Mouse (Mus musculus): ENCODE results near the gene Acod1. TPM values are rescaled to one million over a fixed set of nuclear protein-coding genes. Genes with fewer than 3 reads are reported as not detected.

Gene Acod1
- polyA plus RNA-seq (2012; rRNA removed), result 0.10 TPM in 1 of 2 replicates, not detected in the other

DNA sequence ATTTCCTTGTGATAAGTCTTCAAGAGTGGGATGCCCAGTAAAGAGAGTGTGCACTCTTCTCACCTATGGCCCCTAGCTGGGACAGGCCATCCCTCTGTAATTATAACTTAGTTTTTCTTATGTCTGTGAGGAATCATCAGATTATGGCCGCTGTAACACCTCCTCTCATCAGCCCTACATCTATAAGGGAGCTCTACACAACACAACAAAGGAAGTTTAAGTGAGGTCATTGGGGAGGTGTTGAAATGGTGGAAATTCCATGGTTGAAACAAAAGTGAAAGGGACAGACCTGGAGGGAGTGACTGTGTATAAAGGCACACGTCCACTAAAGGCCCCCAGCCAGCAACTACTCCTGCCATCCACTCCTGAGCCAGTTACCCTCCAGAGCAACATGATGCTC lies at the start of gene Acod1:
TSS of gene Acod1 (plus strand) at position 301 of the 400 bp plus-strand sequence.
- no peak within 1 kb of the TSS for H3K27ac ChIP-seq (ENCODE audit: insufficient read depth, low read length)
- H3K4me1 ChIP-seq (ENCODE audit: control insufficient read depth, insufficient read depth, low read length), result no peaks in the 10 kb centered on the region
- no peak for TF ChIP-seq POLR2A (IDR thresholded peaks at IDR 0.05; ENCODE audit: borderline replicate concordance, insufficient read depth, low read length)
- TF ChIP-seq CTCF (IDR thresholded peaks at IDR 0.05; ENCODE audit: borderline replicate concordance, insufficient read depth, low read depth, low read length), result no peak
- H3K4me3 ChIP-seq (replicated peaks; ENCODE audit: insufficient read depth, low read depth, low read length), result no peak within 1 kb of the TSS
- no peaks in the 10 kb centered on the region for H3K27me3 ChIP-seq (ENCODE audit: control insufficient read depth, insufficient read depth, low read length)
- DNase-seq, result no peak
- 79% methylated on average over 2 of the region's 2 CpGs for WGBS

DNA sequence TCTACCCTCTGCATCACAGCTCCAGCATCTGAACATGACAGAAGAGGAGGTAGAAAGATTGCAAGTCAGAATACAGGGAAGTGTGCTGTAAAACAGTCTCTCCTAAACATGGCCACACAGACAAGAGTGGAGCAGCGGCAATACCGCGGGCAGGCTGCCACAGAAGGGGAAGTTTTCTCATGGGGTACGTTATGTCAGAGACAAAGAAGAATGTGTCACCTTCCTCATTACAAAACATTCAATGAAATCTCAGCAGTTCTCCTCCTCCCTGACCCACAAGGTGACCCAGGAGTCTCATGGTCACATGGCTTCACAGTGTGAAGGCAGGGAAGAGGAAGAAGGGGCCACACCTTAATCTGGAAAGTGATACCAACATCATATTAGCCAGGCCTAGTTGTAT lies 39.0 kb upstream of the Acod1 start:
- H3K27ac ChIP-seq (ENCODE audit: insufficient read depth, low read length), result no peak overlapping the region
- TF ChIP-seq CTCF (IDR thresholded peaks at IDR 0.05; ENCODE audit: borderline replicate concordance, insufficient read depth, low read depth, low read length), result no peak
- TF ChIP-seq POLR2A (IDR thresholded peaks at IDR 0.05; ENCODE audit: borderline replicate concordance, insufficient read depth, low read length), result no peak
- 92% methylated on average over 4 of the region's 4 CpGs for WGBS
- H3K27me3 ChIP-seq (ENCODE audit: control insufficient read depth, insufficient read depth, low read length), result no peaks in the 10 kb centered on the region
- DNase-seq, result no peak
- no peak overlapping the region for H3K4me3 ChIP-seq (replicated peaks; ENCODE audit: insufficient read depth, low read depth, low read length)
- no peaks in the 10 kb centered on the region for H3K4me1 ChIP-seq (ENCODE audit: control insufficient read depth, insufficient read depth, low read length)

DNA sequence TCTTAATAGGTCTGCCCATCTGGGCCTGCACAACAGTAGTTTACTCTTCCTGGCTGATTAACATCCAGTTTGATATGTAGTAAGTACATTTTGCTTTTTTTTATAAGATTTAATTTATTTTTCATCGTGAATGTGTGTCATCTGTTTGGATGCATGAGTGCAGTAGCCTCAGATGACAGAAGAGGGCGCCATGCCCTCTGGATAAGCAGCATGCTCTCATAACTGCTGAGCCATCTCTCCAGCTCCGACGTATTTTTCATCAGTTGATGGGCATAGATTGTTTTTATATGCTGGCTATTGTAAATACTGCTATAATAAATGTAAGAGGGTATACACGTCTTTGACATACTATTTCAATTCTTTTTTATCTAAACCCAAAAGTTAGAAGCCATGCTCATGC lies 35.0 kb upstream of the Acod1 start:
- DNase-seq, result peak in 1 of 2 experiments; percentile 9
- no peaks in the 10 kb centered on the region for H3K4me1 ChIP-seq (ENCODE audit: control insufficient read depth, insufficient read depth, low read length)
- H3K27me3 ChIP-seq (ENCODE audit: control insufficient read depth, insufficient read depth, low read length), result no peaks in the 10 kb centered on the region
- TF ChIP-seq CTCF (IDR thresholded peaks at IDR 0.05; ENCODE audit: borderline replicate concordance, insufficient read depth, low read depth, low read length), result peak; percentile 56; the same call in 1 of the 2 replicates
- no peak for TF ChIP-seq POLR2A (IDR thresholded peaks at IDR 0.05; ENCODE audit: borderline replicate concordance, insufficient read depth, low read length)
- 27% methylated on average over 5 of the region's 5 CpGs for WGBS
- H3K4me3 ChIP-seq (replicated peaks; ENCODE audit: insufficient read depth, low read depth, low read length), result no peak overlapping the region
- H3K27ac ChIP-seq (ENCODE audit: insufficient read depth, low read length), result no peak overlapping the region

DNA sequence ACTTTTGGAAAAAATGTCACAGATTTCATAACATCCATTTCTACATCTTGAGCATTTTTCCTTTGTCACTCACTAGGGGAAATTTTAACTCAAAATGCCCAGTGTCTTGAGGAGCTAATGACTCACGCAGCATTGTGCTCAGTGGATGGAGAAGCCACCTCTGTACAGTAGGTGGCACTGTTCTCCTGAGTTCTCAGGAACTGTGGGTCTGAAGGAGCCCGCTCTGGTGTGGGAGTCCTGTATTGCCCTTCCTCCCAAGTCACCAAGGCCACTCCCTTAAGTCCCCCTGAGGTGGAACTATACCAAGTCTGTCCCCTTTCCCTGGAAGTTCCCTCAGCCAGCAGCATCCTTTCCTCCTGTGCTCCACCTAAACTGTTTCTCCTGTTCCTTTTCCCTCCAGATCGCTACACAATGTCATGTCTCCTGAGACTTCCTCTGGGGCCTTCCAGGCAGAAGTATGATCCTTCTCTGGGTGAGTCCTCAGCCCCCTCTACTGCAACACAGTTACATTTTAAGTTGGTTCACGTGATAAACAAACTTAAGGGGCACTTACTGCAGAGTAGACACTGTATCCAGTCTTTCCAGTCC lies 34.1 kb upstream of the Acod1 start:
- H3K27ac ChIP-seq (ENCODE audit: insufficient read depth, low read length), result no peak overlapping the region
- 28% methylated on average over 4 of the region's 4 CpGs for WGBS
- H3K27me3 ChIP-seq (ENCODE audit: control insufficient read depth, insufficient read depth, low read length), result no peaks in the 10 kb centered on the region
- peak; percentile 56 to 57 for DNase-seq
- TF ChIP-seq POLR2A (IDR thresholded peaks at IDR 0.05; ENCODE audit: borderline replicate concordance, insufficient read depth, low read length) (no peak), CTCF (IDR thresholded peaks at IDR 0.05; ENCODE audit: borderline replicate concordance, insufficient read depth, low read depth, low read length) (peak; percentile 84)
- no peak overlapping the region for H3K4me3 ChIP-seq (replicated peaks; ENCODE audit: insufficient read depth, low read depth, low read length)
- H3K4me1 ChIP-seq (ENCODE audit: control insufficient read depth, insufficient read depth, low read length), result no peaks in the 10 kb centered on the region

DNA sequence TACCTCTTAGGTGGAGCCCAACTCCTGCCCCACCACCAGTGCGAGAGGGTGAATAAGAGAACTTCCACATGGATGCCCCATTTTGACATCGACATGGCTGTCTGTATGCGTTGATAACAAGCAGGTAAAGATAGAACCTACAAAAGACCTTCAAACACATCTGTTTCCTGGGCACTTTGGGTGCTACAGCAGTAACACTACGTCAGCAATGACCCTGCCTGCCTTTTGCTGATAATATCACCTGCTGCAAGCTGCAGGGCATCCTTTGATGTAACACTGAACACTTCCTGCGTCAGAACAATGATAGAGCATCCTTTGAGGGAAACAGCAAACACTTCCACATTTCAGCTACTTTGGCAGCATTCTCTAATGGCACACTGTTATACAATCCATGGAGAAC lies 29.8 kb upstream of the Acod1 start:
- Histone ChIP-seq H3K4me3 (replicated peaks; ENCODE audit: insufficient read depth, low read depth, low read length) (no peak overlapping the region), H3K4me1 (ENCODE audit: control insufficient read depth, insufficient read depth, low read length) (no peaks in the 10 kb centered on the region), H3K27me3 (ENCODE audit: control insufficient read depth, insufficient read depth, low read length) (no peaks in the 10 kb centered on the region), H3K27ac (ENCODE audit: insufficient read depth, low read length) (no peak overlapping the region)
- DNase-seq, result no peak
- WGBS, result 82% methylated on average over 5 of the region's 5 CpGs
- TF ChIP-seq CTCF (IDR thresholded peaks at IDR 0.05; ENCODE audit: borderline replicate concordance, insufficient read depth, low read depth, low read length), result no peak
- no peak for TF ChIP-seq POLR2A (IDR thresholded peaks at IDR 0.05; ENCODE audit: borderline replicate concordance, insufficient read depth, low read length)

DNA sequence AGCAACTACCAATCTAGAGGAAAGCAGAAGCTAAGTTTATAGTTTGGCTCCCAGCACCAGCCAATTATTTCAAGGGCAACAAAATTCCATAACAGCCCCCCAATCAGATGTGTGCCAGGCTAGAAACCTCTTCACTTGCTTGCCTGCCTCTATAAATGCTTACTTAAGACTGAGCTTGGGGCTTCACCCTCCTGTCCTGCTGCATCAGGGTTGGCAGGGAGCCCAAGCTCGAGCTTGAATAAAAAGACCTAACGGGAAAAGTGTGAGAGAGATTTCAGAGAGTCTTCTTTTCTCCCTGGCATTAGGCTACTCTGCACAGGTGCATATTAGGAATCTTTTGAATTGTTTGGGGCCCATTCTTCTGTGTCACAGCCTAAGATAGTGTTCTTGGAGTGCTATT lies 26.7 kb upstream of the Acod1 start:
- no peak overlapping the region for H3K4me3 ChIP-seq (replicated peaks; ENCODE audit: insufficient read depth, low read depth, low read length)
- no peaks in the 10 kb centered on the region for H3K27me3 ChIP-seq (ENCODE audit: control insufficient read depth, insufficient read depth, low read length)
- no peaks in the 10 kb centered on the region for H3K4me1 ChIP-seq (ENCODE audit: control insufficient read depth, insufficient read depth, low read length)
- DNase-seq, result no peak
- WGBS, result 12% methylated on average over 2 of the region's 2 CpGs
- no peak for TF ChIP-seq POLR2A (IDR thresholded peaks at IDR 0.05; ENCODE audit: borderline replicate concordance, insufficient read depth, low read length)
- no peak for TF ChIP-seq CTCF (IDR thresholded peaks at IDR 0.05; ENCODE audit: borderline replicate concordance, insufficient read depth, low read depth, low read length)
- H3K27ac ChIP-seq (ENCODE audit: insufficient read depth, low read length), result no peak overlapping the region

DNA sequence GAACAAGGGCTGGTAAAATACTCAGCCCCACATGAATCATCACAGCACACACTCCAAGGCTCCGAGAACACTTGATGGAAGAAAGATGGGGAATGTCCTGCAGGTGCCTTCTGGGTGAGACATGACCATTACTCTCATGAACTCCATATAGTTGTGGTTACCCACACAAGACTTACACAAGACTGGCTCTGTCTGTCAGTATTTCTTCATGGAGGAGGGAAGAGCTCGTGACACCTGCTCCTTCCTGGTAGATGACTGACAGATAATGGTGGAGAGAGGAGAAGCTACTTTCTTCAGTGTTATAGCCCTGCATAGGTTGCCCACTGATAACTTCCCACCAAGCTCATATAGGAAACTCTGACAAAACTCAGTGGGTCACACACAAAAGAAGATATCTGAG lies 17.6 kb upstream of the Acod1 start:
- H3K27ac ChIP-seq (ENCODE audit: insufficient read depth, low read length), result no peak overlapping the region
- 85% methylated on average over 2 of the region's 2 CpGs for WGBS
- DNase-seq, result no peak
- H3K4me3 ChIP-seq (replicated peaks; ENCODE audit: insufficient read depth, low read depth, low read length), result no peak overlapping the region
- TF ChIP-seq POLR2A (IDR thresholded peaks at IDR 0.05; ENCODE audit: borderline replicate concordance, insufficient read depth, low read length) (no peak), CTCF (IDR thresholded peaks at IDR 0.05; ENCODE audit: borderline replicate concordance, insufficient read depth, low read depth, low read length) (no peak)
- no peaks in the 10 kb centered on the region for H3K4me1 ChIP-seq (ENCODE audit: control insufficient read depth, insufficient read depth, low read length)
- H3K27me3 ChIP-seq (ENCODE audit: control insufficient read depth, insufficient read depth, low read length), result no peaks in the 10 kb centered on the region

DNA sequence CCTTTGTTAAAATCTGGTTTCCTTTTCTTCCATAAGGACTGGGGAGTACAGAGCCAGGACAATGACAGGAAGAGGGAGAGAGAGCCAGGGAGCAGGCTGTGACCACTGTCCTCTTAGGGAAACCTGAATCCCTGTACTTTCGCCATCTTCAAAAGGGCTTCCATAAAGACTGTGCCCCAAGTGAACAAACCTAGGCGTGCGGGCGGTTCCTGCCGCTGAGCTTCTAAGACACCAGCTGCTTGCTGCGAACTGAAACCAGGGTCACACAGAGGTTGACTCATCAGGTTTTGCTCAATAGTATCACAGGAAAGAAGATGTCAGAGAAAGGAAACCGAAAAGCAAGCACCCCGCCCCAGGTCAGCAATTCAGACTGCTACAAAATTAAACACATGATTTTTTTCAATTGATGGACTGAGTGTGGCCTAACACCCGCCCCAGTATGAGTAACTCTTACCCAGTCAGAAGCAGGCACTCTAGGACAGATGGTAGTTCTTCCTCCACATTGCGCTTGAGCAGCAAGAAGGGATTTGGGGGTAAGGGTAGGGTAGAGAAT lies 13.4 kb upstream of the Acod1 start:
- no peaks in the 10 kb centered on the region for H3K4me1 ChIP-seq (ENCODE audit: control insufficient read depth, insufficient read depth, low read length)
- 83% methylated on average over 10 of the region's 10 CpGs for WGBS
- no peak for DNase-seq
- H3K27me3 ChIP-seq (ENCODE audit: control insufficient read depth, insufficient read depth, low read length), result no peaks in the 10 kb centered on the region
- TF ChIP-seq CTCF (IDR thresholded peaks at IDR 0.05; ENCODE audit: borderline replicate concordance, insufficient read depth, low read depth, low read length) (no peak), POLR2A (IDR thresholded peaks at IDR 0.05; ENCODE audit: borderline replicate concordance, insufficient read depth, low read length) (no peak)
- H3K4me3 ChIP-seq (replicated peaks; ENCODE audit: insufficient read depth, low read depth, low read length), result no peak overlapping the region
- H3K27ac ChIP-seq (ENCODE audit: insufficient read depth, low read length), result no peak overlapping the region

Data from cerebellum, adult 2 months (tissue).